Mouse (Mus musculus) neural tube, embryonic 15.5 days (tissue): Measurements from ENCODE around the gene Fntb. TPM values are rescaled to one million over a fixed set of nuclear protein-coding genes. Genes with fewer than 3 reads are reported as not detected.

Source experiments
- ATAC-seq: fragments of 200-750 bp; cut with Nextera tagmentation; 2 replicates; pipeline ENCODE4 v1.8.0; 2017; ENCODE audit warnings: mild to moderate bottlenecking, moderate TSS enrichment, moderate library complexity; ENCODE audit not compliant: low FRiP score
- H3K27ac ChIP-seq: fragments of 300-500 bp; sonication (generic); replicated peaks from 2 replicates; pipeline ENCODE4 v1.5.1; 2015; ENCODE audit warnings: mild to moderate bottlenecking, inconsistent platforms
- H3K27me3 ChIP-seq: fragments of 300-500 bp; sonication (generic); replicated peaks from 2 replicates; pipeline ENCODE4 v1.6.1; 2015; ENCODE audit warnings: inconsistent platforms
- H3K36me3 ChIP-seq: fragments of 300-500 bp; sonication (generic); 2 replicates; pipeline ENCODE4 v1.6.1; 2015; ENCODE audit warnings: inconsistent platforms
- H3K4me1 ChIP-seq: fragments of 300-500 bp; sonication (generic); 2 replicates; pipeline ENCODE4 v1.6.1; 2015; ENCODE audit warnings: inconsistent platforms
- H3K4me2 ChIP-seq: fragments of 300-500 bp; sonication (generic); 2 replicates; pipeline ENCODE4 v1.6.1; 2015; ENCODE audit warnings: inconsistent platforms, mild to moderate bottlenecking, moderate library complexity
- H3K4me3 ChIP-seq: fragments of 300-500 bp; sonication (generic); replicated peaks from 2 replicates; pipeline ENCODE4 v1.5.1; 2015; ENCODE audit warnings: mild to moderate bottlenecking, inconsistent platforms
- H3K9ac ChIP-seq: fragments of 300-500 bp; sonication (generic); replicated peaks from 2 replicates; pipeline ENCODE4 v1.6.1; 2015; ENCODE audit warnings: mild to moderate bottlenecking, inconsistent platforms
- H3K9me3 ChIP-seq: fragments of 300-500 bp; sonication (generic); replicated peaks from 2 replicates; pipeline ENCODE4 v1.6.1; 2016; ENCODE audit warnings: inconsistent platforms
- WGBS: fragments of 180-500 bp; shearing (Covaris S2); methylation state at CpG from one replicate; pipeline ENCODE4 v1.1.7; 2015; ENCODE audit warnings: mixed read lengths; 5-methylcytosine and 5-hydroxymethylcytosine counted together
- polyA plus RNA-seq: library from polyadenylated mRNA; unstranded; fragments of >200 nt; fragmentation: Nextera tagmentation; extraction: Ambion mirVana; gene quantifications from 2 replicates; pipeline ENCODE4 v1.2.1, GENCODE M21; 2015

The Fntb gene
- polyA plus RNA-seq, 1 experiment from 2014 or later = 41.5 TPM

DNA sequence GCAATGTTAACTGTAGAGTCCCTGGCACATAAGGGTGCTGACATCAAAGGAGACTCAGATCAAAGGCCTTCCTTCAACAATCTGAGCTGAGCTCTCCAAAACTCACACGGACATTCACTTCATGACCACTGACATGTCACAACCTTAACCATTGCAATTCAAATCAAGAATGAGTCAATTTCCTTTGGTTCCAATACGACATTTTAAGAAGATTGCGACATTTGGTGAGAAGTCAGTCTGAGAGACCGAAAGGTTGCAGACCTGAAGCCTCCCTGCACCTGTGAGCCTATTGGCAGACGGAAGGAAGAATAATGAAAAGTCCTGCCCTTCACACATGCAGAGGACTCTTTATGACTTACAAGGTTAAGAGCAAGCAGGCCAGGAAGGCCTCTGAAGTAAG lies 184.9 kb downstream of the Fntb start:
- 92% methylated on average over 5 of the region's 5 CpGs for WGBS
- Histone ChIP-seq H3K4me2 (no peak overlapping the region), H3K9ac (no peak overlapping the region), H3K36me3 (peaks cover 81% of the 10 kb centered on the region), H3K27me3 (no peaks in the 10 kb centered on the region), H3K4me1 (peaks cover 21% of the 10 kb centered on the region), H3K27ac (no peak overlapping the region), H3K4me3 (no peak overlapping the region), H3K9me3 (no peaks in the 10 kb centered on the region)
- ATAC-seq = no peak

DNA sequence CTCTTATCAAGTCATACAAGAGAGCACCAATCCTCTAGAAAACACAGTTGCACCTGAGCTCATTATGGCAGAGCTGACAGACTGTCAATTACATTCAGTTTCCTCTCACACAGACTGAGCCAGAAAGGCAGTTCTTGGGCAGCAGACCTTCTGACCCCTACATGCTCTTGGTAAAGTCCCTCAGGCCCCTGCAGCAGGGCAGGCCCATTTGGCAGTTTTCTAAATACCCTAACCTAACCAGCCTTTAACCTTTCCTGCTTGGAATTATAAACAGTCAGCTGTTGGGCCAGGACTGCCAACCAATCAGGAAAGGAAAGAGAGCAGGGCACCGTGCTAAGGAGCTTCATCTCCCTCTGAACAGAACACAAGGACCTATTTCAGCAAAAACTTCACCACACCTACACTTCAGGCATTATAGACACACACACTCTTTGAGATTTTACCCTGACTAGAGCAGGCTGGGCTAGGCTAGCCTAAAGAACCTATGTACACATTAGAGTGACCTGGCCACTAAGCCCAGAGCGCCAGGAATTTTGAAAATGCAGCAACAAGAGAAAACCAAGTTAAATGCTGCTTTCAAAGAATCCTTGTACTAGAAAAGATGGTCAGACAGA lies 188.5 kb downstream of the Fntb start:
- Histone ChIP-seq H3K4me3 (no peak overlapping the region), H3K9me3 (no peaks in the 10 kb centered on the region), H3K9ac (no peak overlapping the region), H3K36me3 (peaks cover 67% of the 10 kb centered on the region), H3K27ac (no peak overlapping the region), H3K4me1 (peaks cover 42% of the 10 kb centered on the region), H3K4me2 (no peak overlapping the region), H3K27me3 (no peaks in the 10 kb centered on the region)
- 81% methylated on average over 2 of the region's 2 CpGs for WGBS
- ATAC-seq = no peak

DNA sequence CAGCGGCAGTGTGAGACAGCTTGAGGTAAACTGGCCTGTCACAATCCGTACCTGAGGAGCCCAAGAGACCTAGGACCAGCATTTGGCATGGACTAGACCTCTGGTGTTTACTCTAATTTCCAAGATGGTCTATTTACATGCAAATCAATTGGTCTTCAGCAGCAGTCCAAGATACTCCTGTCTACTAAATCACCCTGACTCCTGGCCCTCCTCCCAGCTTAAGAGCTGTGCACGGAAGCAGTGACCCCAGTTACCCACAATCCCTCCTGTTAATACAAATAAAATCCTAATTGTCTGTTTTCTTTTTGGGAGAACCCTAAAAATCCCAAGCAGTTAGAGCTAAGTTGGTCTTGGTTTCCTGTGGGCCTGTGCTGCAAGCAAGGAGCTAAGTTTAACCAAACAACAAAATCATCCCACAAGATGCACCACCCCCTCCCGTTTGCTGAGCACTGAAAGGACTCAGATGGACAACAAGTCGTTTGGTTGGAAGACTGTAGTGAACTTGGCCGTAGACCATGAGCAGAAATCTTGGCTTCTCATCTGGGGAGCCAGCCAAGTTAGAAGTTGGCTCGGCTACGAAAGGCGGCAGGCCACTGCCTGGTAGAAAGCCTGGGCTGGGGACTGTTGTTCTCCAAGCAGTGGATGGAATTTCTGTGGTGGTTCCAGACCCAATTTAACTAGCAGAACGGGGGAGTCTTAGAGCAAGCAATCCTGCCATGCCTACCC lies 189.5 kb downstream of the Fntb start:
- H3K9me3 ChIP-seq = no peaks in the 10 kb centered on the region
- H3K9ac ChIP-seq = no peak overlapping the region
- peaks cover 65% of the 10 kb centered on the region for H3K36me3 ChIP-seq
- peak; percentile 84 for ATAC-seq
- peak overlapping the region; percentile 66 for H3K27ac ChIP-seq
- H3K4me2 ChIP-seq = peak overlapping the region; percentile 23; the same call in 1 of the 2 replicates
- no peak overlapping the region for H3K4me3 ChIP-seq
- peaks cover 47% of the 10 kb centered on the region for H3K4me1 ChIP-seq
- H3K27me3 ChIP-seq = no peaks in the 10 kb centered on the region
- WGBS = 55% methylated on average over 10 of the region's 10 CpGs

DNA sequence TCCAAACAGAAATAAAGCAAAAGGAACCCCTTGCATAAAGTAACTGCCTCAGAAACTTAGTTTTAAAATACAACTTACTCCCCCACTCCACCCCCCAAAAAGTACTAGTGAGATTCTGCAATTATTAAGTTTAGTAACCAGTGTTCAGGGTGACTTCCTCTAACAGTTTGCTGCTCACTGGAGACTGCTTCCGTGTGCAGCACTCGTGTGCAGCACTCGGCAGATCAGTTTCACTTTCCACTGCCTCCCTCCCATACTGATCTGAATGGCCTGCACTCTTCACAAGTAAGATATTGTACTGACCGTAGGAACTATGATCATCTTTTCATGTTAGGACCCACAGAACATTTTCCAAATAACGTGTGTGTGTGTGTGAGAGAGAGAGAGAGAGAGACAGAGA lies 192.3 kb downstream of the Fntb start:
- ATAC-seq = no peak
- H3K9me3 ChIP-seq = no peaks in the 10 kb centered on the region
- no peak overlapping the region for H3K4me3 ChIP-seq
- no peak overlapping the region for H3K9ac ChIP-seq
- H3K27me3 ChIP-seq = no peaks in the 10 kb centered on the region
- peaks cover 43% of the 10 kb centered on the region for H3K36me3 ChIP-seq
- 83% methylated on average over 5 of the region's 5 CpGs for WGBS
- no peak overlapping the region for H3K27ac ChIP-seq
- H3K4me1 ChIP-seq = peaks cover 63% of the 10 kb centered on the region
- H3K4me2 ChIP-seq = no peak overlapping the region

DNA sequence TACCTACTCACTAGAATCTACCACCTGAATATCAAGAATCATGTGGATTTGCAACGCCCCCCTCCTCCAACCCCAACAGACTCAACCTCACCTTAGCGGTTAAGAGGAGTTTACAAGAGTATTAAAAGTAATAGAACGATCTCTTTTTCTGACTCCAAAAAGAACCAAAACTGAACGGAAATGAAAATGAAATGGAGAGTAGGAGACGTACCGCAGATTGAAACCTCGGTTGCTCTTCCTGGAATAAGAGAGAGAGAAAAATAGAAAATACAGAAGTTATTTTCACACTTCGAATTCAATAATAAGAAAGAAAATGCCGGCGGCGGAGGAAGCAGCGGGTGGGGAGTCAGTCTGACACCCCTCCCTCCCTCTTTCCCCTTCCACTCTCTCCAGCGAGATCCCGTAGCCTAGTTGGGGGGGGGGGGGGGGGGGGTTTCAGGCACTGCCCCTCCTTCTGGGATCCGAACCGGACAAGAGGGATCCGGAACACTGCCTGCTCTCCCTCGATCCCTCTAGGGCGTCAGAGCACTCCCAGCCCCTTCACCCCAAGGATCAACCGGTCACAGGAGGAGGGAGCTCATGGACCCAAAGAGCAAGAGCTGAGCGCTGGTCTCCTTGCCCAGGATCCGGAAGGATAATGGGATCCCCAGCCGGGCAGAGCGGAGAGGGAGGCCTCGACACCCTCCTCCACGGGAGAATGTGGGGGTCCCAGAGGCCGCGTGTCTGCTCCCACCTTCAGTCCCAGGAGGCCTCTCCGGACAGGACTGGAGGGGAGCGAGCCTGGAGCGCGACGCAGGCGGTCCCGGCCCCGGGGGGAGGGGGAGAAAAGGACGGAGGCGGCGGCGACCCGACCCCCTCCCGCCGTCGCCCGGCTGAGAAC lies 195.9 kb downstream of the Fntb start:
- Histone ChIP-seq H3K4me2 (peak overlapping the region; percentile 89), H3K27me3 (no peaks in the 10 kb centered on the region), H3K4me3 (peak overlapping the region; percentile 75), H3K9me3 (no peaks in the 10 kb centered on the region), H3K9ac (peak overlapping the region; percentile 80), H3K36me3 (peaks cover 20% of the 10 kb centered on the region), H3K27ac (peak overlapping the region; percentile 85), H3K4me1 (peaks cover 35% of the 10 kb centered on the region)
- peak; percentile 30; the same call in 1 of the 2 replicates for ATAC-seq
- 9% methylated on average over 32 of the region's 45 CpGs for WGBS

DNA sequence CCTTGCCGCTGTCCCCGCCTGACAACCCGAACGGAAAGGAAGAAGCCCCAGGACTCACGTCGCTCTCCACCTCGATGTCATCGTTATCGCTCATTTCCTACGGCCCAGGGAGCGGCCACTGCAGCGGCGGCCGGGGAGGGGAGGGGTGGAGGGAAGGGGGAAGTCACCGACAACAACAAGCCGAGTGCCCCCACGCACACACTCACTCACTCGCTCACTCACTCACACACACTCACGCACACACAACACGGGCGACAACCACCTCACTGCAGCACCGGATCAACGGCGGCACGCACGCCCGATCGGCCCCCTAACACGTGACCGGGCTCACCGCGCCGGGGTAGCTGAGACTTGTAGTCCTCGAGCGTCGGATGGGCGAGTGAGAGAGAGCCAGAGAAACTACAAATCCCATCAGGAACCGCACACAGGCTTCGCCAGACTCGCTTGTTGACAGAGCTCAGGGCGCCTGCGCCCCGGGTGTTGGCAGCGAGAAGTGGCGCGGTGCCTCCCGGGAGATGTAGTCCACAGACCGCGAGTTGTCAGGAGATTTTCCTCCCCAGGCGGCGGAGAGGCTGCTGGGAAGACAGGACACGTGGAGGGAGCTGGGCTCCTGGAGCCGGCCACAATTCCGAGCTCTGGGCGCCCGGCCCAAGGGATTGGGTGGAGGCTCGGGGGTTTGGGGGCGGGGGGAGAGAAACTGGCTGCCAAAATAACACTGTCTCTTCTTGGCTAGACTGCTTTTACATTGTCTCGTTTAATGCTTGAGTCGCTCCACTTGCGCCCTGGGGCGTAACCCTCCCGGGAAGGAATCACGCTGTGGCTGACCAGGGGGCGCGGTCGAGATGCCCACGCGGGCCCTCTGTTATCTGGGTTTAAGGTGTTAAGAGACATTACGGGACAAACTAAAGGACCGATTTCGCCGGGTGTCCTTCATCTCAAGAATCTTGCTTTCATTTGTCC lies 196.8 kb downstream of the Fntb start, which contains the start of gene Max:
TSS of gene Max (minus strand) at position 270 of the 960 bp plus-strand sequence.
- Histone ChIP-seq H3K27me3 (no peaks in the 10 kb centered on the region), H3K4me3 (peak within 1 kb of the TSS; percentile 75), H3K27ac (peak within 1 kb of the TSS; percentile 85), H3K4me1 (peaks cover 28% of the 10 kb centered on the region), H3K4me2 (peak within 1 kb of the TSS; percentile 89), H3K9me3 (no peaks in the 10 kb centered on the region), H3K9ac (peak within 1 kb of the TSS; percentile 80), H3K36me3 (peaks cover 16% of the 10 kb centered on the region)
- peak; percentile 99 for ATAC-seq
- WGBS = under 1% methylated on average over 73 of the region's 73 CpGs

DNA sequence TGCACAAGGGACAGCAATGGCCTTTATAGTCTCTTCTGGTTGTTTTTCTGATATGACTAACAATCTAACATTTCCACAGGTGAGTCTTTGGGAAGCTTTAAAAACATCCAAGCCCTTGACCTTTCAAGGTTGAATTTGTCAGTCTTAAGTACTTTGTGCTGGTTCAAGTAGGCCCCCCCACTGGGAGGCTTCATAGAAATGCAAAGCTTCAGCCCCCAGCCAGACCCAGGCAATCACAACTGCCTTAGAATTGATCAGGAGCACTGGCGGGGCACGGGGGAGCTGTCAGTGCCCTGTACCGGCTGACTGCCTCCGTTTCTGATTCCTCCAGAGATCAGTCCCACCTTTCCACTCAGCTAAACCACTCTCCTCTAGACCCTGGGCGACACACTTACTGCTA lies 199.7 kb downstream of the Fntb start:
- H3K27ac ChIP-seq = no peak overlapping the region
- H3K4me2 ChIP-seq = no peak overlapping the region
- peaks cover 2% of the 10 kb centered on the region; the same call in 1 of the 2 replicates for H3K36me3 ChIP-seq
- H3K9me3 ChIP-seq = no peaks in the 10 kb centered on the region
- H3K27me3 ChIP-seq = no peaks in the 10 kb centered on the region
- peaks cover 17% of the 10 kb centered on the region for H3K4me1 ChIP-seq
- H3K4me3 ChIP-seq = no peak overlapping the region
- no peak overlapping the region for H3K9ac ChIP-seq
- WGBS = 26% methylated on average over 5 of the region's 5 CpGs
- no peak for ATAC-seq

DNA sequence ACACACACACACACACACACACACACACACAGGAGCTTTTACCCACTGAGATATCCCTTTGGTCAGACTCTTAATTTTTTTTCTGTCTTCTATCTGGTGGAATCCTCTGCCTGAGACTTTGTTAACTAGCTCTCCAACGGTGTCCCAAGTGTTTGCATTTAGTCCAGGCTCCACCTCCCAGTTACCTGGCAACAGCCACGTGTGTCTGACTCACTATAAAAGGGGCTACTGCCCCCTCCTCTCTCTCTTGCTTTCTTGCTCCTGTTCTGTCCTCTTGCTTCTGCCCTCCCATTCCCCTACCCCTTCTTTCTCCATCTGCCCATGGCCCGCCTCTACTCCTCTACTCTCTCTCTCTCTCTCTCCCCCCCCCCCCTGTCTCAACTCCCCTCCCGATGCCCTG lies 200.5 kb downstream of the Fntb start:
- Histone ChIP-seq H3K27ac (no peak overlapping the region), H3K4me2 (no peak overlapping the region), H3K4me3 (no peak overlapping the region), H3K27me3 (no peaks in the 10 kb centered on the region), H3K36me3 (no peaks in the 10 kb centered on the region), H3K4me1 (peaks cover 10% of the 10 kb centered on the region), H3K9ac (no peak overlapping the region), H3K9me3 (no peaks in the 10 kb centered on the region)
- WGBS = 4% methylated on average over 3 of the region's 4 CpGs
- no peak for ATAC-seq

Other genes with a start within 250 kb of the Fntb start
- 1.1 and 3.6 TPM in 2 replicates for gene Plekhg3, start 234.7 kb upstream of the Fntb start, polyA plus RNA-seq
- gene Sptb, start 55.0 kb upstream of the Fntb start, polyA plus RNA-seq = 6.6 and 7.3 TPM in 2 replicates
- 163 and 173 TPM in 2 replicates for gene Churc1, start 51 bp upstream of the Fntb start, polyA plus RNA-seq
- gene Gpx2, start 30.0 kb downstream of the Fntb start, polyA plus RNA-seq = 0.28 and 4.2 TPM in 2 replicates
- gene Rab15, start 57.3 kb downstream of the Fntb start, polyA plus RNA-seq = 43.6 and 45.8 TPM in 2 replicates
- 18.6 and 25.7 TPM in 2 replicates for gene Max, start 196.6 kb downstream of the Fntb start, polyA plus RNA-seq